Mouse (Mus musculus) lung, postnatal 0 days (tissue): ENCODE results near the gene Pram1.

Experiments
- CTCF ChIP-seq: IDR thresholded peaks from 2 replicates; pipeline ENCODE4 v1.5.1; 2016; ENCODE audit warnings: antibody characterized with exemption, mild to moderate bottlenecking
- EP300 ChIP-seq: IDR thresholded peaks from 2 replicates; pipeline ENCODE4 v1.6.1; 2016; ENCODE audit warnings: antibody characterized with exemption, mild to moderate bottlenecking, control low read depth

DNA sequence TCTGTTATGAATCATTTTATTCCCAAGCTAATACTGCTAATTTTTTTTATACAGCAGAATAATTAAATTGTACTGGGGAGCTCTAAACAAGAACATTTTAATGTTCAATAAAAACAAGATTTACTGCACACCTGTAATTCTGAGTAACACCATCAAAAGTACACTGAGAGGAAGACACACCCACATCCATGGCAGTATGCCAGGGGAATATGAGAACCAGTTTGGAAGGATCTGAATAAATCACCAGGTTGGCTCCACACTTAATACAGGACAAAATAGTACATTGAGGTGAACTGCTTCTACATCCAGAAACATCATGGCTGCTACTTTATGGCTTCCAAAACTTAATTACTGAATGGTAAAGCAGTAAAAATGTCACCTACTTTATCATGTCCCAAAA, 37.6 kb downstream of the Pram1 start:
- TF ChIP-seq CTCF, result no peak
- no peak for TF ChIP-seq EP300
